Mouse (Mus musculus): ENCODE data around the gene Slc9b2. TPM values are rescaled to one million over a fixed set of nuclear protein-coding genes. Genes with fewer than 3 reads are reported as not detected.

The Slc9b2 gene
- polyA plus RNA-seq, 2 experiments: 3.5 to 3.8 TPM

- 78% methylated on average over 14 of the region's 14 CpGs for WGBS
- TF ChIP-seq POLR2A (IDR thresholded peaks at IDR 0.05; ENCODE audit: borderline replicate concordance, extremely low read depth, insufficient read depth, insufficient read length): no peak
- Histone ChIP-seq H3K27ac (replicated peaks; ENCODE audit: low read depth, low read length) (no peak within 1 kb of the TSS), H3K4me3 (replicated peaks; ENCODE audit: low read length) (no peak within 1 kb of the TSS), H3K4me1 (ENCODE audit: control insufficient read depth, insufficient read depth, low read length) (no peaks in the 10 kb centered on the region), H3K9me3 (ENCODE audit: control insufficient read depth, low read length) (no peaks in the 10 kb centered on the region), H3K27me3 (ENCODE audit: control insufficient read depth, insufficient read depth, low read length) (no peaks in the 10 kb centered on the region), H3K36me3 (ENCODE audit: control insufficient read depth, insufficient read depth, low read length) (no peaks in the 10 kb centered on the region), H3K9ac (ENCODE audit: low read depth, low read length, severe bottlenecking) (no peak within 1 kb of the TSS), H3K4me2 (replicated peaks; ENCODE audit: low read depth, low read length, severe bottlenecking) (no peak within 1 kb of the TSS)
- DNase-seq (ENCODE audit: low spot score): no peak
- no peak for ATAC-seq (ENCODE audit: low FRiP score, low read depth)
These were observed 40.3 kb downstream of the Slc9b2 start, which contains the start of gene Slc9b1 for GRCm38 (mm10) chr3:135347739-135348264. TSS of gene Slc9b1 (plus strand) at chr3:135348029.

- H3K4me2 ChIP-seq (replicated peaks; ENCODE audit: low read depth, low read length, severe bottlenecking): no peak overlapping the region
- DNase-seq (ENCODE audit: low spot score) (no peak), ATAC-seq (ENCODE audit: low FRiP score, low read depth) (no peak)
- no peak overlapping the region for H3K4me3 ChIP-seq (replicated peaks; ENCODE audit: low read length)
- no peaks in the 10 kb centered on the region for H3K9me3 ChIP-seq (ENCODE audit: control insufficient read depth, low read length)
- no peaks in the 10 kb centered on the region for H3K27me3 ChIP-seq (ENCODE audit: control insufficient read depth, insufficient read depth, low read length)
- no peaks in the 10 kb centered on the region for H3K4me1 ChIP-seq (ENCODE audit: control insufficient read depth, insufficient read depth, low read length)
- no peak overlapping the region for H3K9ac ChIP-seq (ENCODE audit: low read depth, low read length, severe bottlenecking)
- no peak for TF ChIP-seq POLR2A (IDR thresholded peaks at IDR 0.05; ENCODE audit: borderline replicate concordance, extremely low read depth, insufficient read depth, insufficient read length)
- H3K27ac ChIP-seq (replicated peaks; ENCODE audit: low read depth, low read length): no peak overlapping the region
- no peaks in the 10 kb centered on the region for H3K36me3 ChIP-seq (ENCODE audit: control insufficient read depth, insufficient read depth, low read length)
These were observed 41.5 kb downstream of the Slc9b2 start for GRCm38 (mm10) chr3:135349022-135349421.

- Histone ChIP-seq H3K27me3 (ENCODE audit: control insufficient read depth, insufficient read depth, low read length) (no peaks in the 10 kb centered on the region), H3K9me3 (ENCODE audit: control insufficient read depth, low read length) (no peaks in the 10 kb centered on the region), H3K4me2 (replicated peaks; ENCODE audit: low read depth, low read length, severe bottlenecking) (no peak overlapping the region), H3K36me3 (ENCODE audit: control insufficient read depth, insufficient read depth, low read length) (no peaks in the 10 kb centered on the region), H3K9ac (ENCODE audit: low read depth, low read length, severe bottlenecking) (no peak overlapping the region), H3K27ac (replicated peaks; ENCODE audit: low read depth, low read length) (no peak overlapping the region), H3K4me1 (ENCODE audit: control insufficient read depth, insufficient read depth, low read length) (no peaks in the 10 kb centered on the region), H3K4me3 (replicated peaks; ENCODE audit: low read length) (no peak overlapping the region)
- no peak for DNase-seq (ENCODE audit: low spot score)
- no peak for TF ChIP-seq POLR2A (IDR thresholded peaks at IDR 0.05; ENCODE audit: borderline replicate concordance, extremely low read depth, insufficient read depth, insufficient read length)
- WGBS: 85% methylated on average over 3 of the region's 3 CpGs
- ATAC-seq (ENCODE audit: low FRiP score, low read depth): no peak
These were observed 44.4 kb downstream of the Slc9b2 start for GRCm38 (mm10) chr3:135351857-135352256.

GRCm38 (mm10) chr3:135357394-135357793 is 49.9 kb downstream of the Slc9b2 start:
- Histone ChIP-seq H3K4me3 (replicated peaks; ENCODE audit: low read length) (no peak overlapping the region), H3K4me2 (replicated peaks; ENCODE audit: low read depth, low read length, severe bottlenecking) (no peak overlapping the region), H3K36me3 (ENCODE audit: control insufficient read depth, insufficient read depth, low read length) (no peaks in the 10 kb centered on the region), H3K4me1 (ENCODE audit: control insufficient read depth, insufficient read depth, low read length) (no peaks in the 10 kb centered on the region), H3K27me3 (ENCODE audit: control insufficient read depth, insufficient read depth, low read length) (no peaks in the 10 kb centered on the region), H3K9ac (ENCODE audit: low read depth, low read length, severe bottlenecking) (no peak overlapping the region), H3K27ac (replicated peaks; ENCODE audit: low read depth, low read length) (no peak overlapping the region), H3K9me3 (ENCODE audit: control insufficient read depth, low read length) (no peaks in the 10 kb centered on the region)
- no peak for ATAC-seq (ENCODE audit: low FRiP score, low read depth)
- no peak for DNase-seq (ENCODE audit: low spot score)
- WGBS: 91% methylated on average over 4 of the region's 4 CpGs
- no peak for TF ChIP-seq POLR2A (IDR thresholded peaks at IDR 0.05; ENCODE audit: borderline replicate concordance, extremely low read depth, insufficient read depth, insufficient read length)

GRCm38 (mm10) chr3:135375836-135376235 is 68.3 kb downstream of the Slc9b2 start:
- WGBS: 81% methylated on average over 3 of the region's 3 CpGs
- DNase-seq (ENCODE audit: low spot score): no peak

GRCm38 (mm10) chr3:135377445-135377844 is 69.9 kb downstream of the Slc9b2 start:
- Histone ChIP-seq H3K9ac (ENCODE audit: low read depth, low read length, severe bottlenecking) (no peak overlapping the region), H3K4me3 (replicated peaks; ENCODE audit: low read length) (no peak overlapping the region), H3K27ac (replicated peaks; ENCODE audit: low read depth, low read length) (no peak overlapping the region), H3K9me3 (ENCODE audit: control insufficient read depth, low read length) (no peaks in the 10 kb centered on the region), H3K27me3 (ENCODE audit: control insufficient read depth, insufficient read depth, low read length) (no peaks in the 10 kb centered on the region), H3K36me3 (ENCODE audit: control insufficient read depth, insufficient read depth, low read length) (no peaks in the 10 kb centered on the region), H3K4me1 (ENCODE audit: control insufficient read depth, insufficient read depth, low read length) (no peaks in the 10 kb centered on the region), H3K4me2 (replicated peaks; ENCODE audit: low read depth, low read length, severe bottlenecking) (no peak overlapping the region)
- ATAC-seq (ENCODE audit: low FRiP score, low read depth) (no peak), DNase-seq (ENCODE audit: low spot score) (no peak)
- TF ChIP-seq POLR2A (IDR thresholded peaks at IDR 0.05; ENCODE audit: borderline replicate concordance, extremely low read depth, insufficient read depth, insufficient read length): no peak
- 52% methylated on average over 10 of the region's 10 CpGs for WGBS

More at GRCm38 (mm10) chr3:135375836-135376235, 68.3 kb downstream of the Slc9b2 start:
- H3K36me3 ChIP-seq (ENCODE audit: control insufficient read depth, insufficient read depth, low read length): no peaks in the 10 kb centered on the region
- H3K9me3 ChIP-seq (ENCODE audit: control insufficient read depth, low read length): no peaks in the 10 kb centered on the region
- TF ChIP-seq POLR2A (IDR thresholded peaks at IDR 0.05; ENCODE audit: borderline replicate concordance, extremely low read depth, insufficient read depth, insufficient read length): no peak
- H3K4me3 ChIP-seq (replicated peaks; ENCODE audit: low read length): no peak overlapping the region
- no peak for ATAC-seq (ENCODE audit: low FRiP score, low read depth)
- no peaks in the 10 kb centered on the region for H3K27me3 ChIP-seq (ENCODE audit: control insufficient read depth, insufficient read depth, low read length)
- no peaks in the 10 kb centered on the region for H3K4me1 ChIP-seq (ENCODE audit: control insufficient read depth, insufficient read depth, low read length)
- H3K4me2 ChIP-seq (replicated peaks; ENCODE audit: low read depth, low read length, severe bottlenecking): no peak overlapping the region
- H3K27ac ChIP-seq (replicated peaks; ENCODE audit: low read depth, low read length): no peak overlapping the region
- no peak overlapping the region for H3K9ac ChIP-seq (ENCODE audit: low read depth, low read length, severe bottlenecking)
